Mouse (Mus musculus) E14TG2a.4 (cell line): ENCODE results near the gene Tarm1.

Experiments used
- CTCF ChIP-seq: conservative IDR thresholded peaks from 2 replicates; pipeline ENCODE4 v1.5.1; 2014; ENCODE audit warnings: low read length
- NANOG ChIP-seq: IDR thresholded peaks from 2 replicates; pipeline ENCODE4 v1.6.1; 2014; ENCODE audit warnings: borderline replicate concordance, low read length, mixed read lengths

- TF ChIP-seq CTCF (no peak), NANOG (no peak)
These were observed 55.4 kb downstream of the Tarm1 start for GRCm38 (mm10) chr7:3447026-3447425.
